Mouse (Mus musculus): ENCODE data around the gene Gmcl1. TPM values are rescaled to one million over a fixed set of nuclear protein-coding genes. Genes with fewer than 3 reads are reported as not detected.

Gene Gmcl1
- polyA plus RNA-seq (2015; fragmentation: Nextera tagmentation; extraction: Ambion mirVana): 16.1 and 16.7 TPM in 2 replicates

DNA sequence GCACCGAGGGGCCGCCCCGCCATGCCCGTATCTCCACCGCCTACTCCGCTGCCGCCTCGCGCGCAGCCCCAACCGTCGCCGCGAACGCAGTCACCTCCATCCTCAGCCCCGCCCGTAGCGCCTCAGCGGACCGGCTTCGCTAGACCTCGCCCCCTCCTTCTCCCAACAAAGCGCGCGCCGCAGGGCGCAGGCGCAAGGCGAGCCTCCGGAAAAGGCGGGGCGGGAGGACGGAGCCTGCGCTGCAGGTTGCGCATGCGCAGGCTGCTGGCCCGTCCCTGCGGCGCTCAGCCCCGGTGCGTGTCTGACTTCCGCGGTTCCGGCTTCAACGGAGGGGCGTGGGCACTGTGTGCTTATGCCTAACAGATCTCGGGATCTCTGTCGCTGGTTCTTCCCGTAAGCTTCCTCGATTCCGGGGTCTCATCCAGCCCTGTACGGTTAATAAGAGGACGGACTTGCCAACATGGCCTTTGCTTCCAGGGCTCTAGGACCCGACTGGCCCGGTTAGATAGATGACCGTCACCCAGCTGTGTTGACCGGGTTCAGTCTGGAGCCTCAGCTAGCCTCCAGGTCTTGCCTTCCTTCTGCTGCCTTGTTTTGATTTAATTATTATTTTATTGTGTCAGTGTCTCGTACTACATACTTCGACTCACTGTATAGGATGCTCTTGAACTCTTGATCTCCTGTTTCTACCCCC lies at the start of gene Gmcl1:
Gene Gmcl1 (minus strand): TSS at position 201 of the 694 bp plus-strand sequence.
- Histone ChIP-seq H3K4me2 (replicated peaks; ENCODE audit: low read depth) (peak within 1 kb of the TSS; percentile 100), H3K36me3 (ENCODE audit: control insufficient read depth, insufficient read depth) (peaks cover 3% of the 10 kb centered on the region; the same call in 1 of the 2 replicates), H3K9me3 (ENCODE audit: control insufficient read depth) (no peaks in the 10 kb centered on the region), H3K27ac (ENCODE audit: low read depth, low read length) (peak within 1 kb of the TSS; percentile 84), H3K4me3 (ENCODE audit: low read depth, low read length) (peak within 1 kb of the TSS; percentile 94), H3K27me3 (replicated peaks; ENCODE audit: control insufficient read depth, insufficient read depth, low read length) (no peaks in the 10 kb centered on the region), H3K4me1 (replicated peaks; ENCODE audit: control insufficient read depth, insufficient read depth, low read length) (no peaks in the 10 kb centered on the region), H3K9ac (ENCODE audit: low read depth, low read length) (peak within 1 kb of the TSS; percentile 72)
- peak; percentile 91 for ATAC-seq
- TF ChIP-seq CTCF (IDR thresholded peaks at IDR 0.05; ENCODE audit: low read depth): no peak
- WGBS: under 1% methylated on average over 44 of the region's 59 CpGs

DNA sequence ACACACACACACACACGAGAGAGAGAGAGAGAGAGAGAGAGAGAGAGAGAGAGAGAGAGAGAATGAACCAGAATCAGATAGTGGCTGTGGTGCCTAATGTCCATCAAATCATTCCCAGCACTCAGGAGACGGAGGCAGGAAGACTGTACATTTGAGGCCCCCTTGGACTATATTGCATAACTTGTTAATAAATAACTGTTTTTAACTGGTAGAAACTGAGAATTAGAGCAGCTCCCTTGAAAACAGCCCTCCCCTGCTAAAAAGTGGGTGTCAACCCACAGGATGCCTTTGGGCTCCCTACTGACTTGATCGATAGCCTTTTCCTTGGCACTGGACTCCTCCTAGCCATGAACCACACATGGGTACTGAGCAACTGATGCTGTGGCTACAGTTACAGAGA lies 49.2 kb upstream of the Gmcl1 start:
- Histone ChIP-seq H3K27me3 (replicated peaks; ENCODE audit: control insufficient read depth, insufficient read depth, low read length) (no peaks in the 10 kb centered on the region), H3K4me1 (replicated peaks; ENCODE audit: control insufficient read depth, insufficient read depth, low read length) (no peaks in the 10 kb centered on the region), H3K9me3 (ENCODE audit: control insufficient read depth) (no peaks in the 10 kb centered on the region), H3K4me3 (ENCODE audit: low read depth, low read length) (no peak overlapping the region), H3K9ac (ENCODE audit: low read depth, low read length) (no peak overlapping the region), H3K36me3 (ENCODE audit: control insufficient read depth, insufficient read depth) (no peaks in the 10 kb centered on the region), H3K4me2 (replicated peaks; ENCODE audit: low read depth) (no peak overlapping the region), H3K27ac (ENCODE audit: low read depth, low read length) (no peak overlapping the region)
- peak; percentile 49 for ATAC-seq
- WGBS: 25% methylated on average over 3 of the region's 3 CpGs
- no peak for TF ChIP-seq CTCF (IDR thresholded peaks at IDR 0.05; ENCODE audit: low read depth)

DNA sequence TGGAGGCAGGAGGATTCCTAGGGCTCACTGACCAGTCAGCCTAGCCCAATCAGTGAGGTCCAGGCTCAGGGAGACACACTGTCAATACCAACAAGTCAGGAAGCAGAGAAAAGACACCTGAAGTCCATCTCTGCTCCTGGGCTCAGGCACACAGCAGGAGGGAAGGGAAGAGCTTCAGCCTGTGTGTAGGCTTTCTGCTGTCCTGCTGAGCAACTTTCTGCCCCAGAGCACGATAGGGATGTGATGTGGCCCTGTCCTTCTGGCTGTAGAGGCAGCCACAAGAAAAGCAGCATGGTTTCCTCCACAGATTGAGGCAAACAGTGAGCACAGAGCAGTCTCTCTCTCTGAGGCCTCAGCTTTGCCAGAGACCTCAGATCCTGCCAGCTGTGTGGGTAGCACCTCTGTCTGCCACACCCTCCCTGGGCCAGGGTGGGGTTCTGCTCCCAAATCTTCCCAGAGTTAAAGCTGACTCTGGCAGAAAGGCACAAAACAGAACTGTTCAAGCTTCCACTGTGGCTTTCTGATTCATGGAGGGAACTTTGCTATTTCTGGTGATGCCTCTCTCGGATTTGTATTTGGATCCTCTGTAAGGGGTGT lies 48.3 kb upstream of the Gmcl1 start:
- H3K27me3 ChIP-seq (replicated peaks; ENCODE audit: control insufficient read depth, insufficient read depth, low read length): no peaks in the 10 kb centered on the region
- H3K9ac ChIP-seq (ENCODE audit: low read depth, low read length): no peak overlapping the region
- TF ChIP-seq CTCF (IDR thresholded peaks at IDR 0.05; ENCODE audit: low read depth): no peak
- no peak overlapping the region for H3K4me2 ChIP-seq (replicated peaks; ENCODE audit: low read depth)
- H3K4me3 ChIP-seq (ENCODE audit: low read depth, low read length): no peak overlapping the region
- H3K9me3 ChIP-seq (ENCODE audit: control insufficient read depth): no peaks in the 10 kb centered on the region
- H3K27ac ChIP-seq (ENCODE audit: low read depth, low read length): no peak overlapping the region
- no peaks in the 10 kb centered on the region for H3K4me1 ChIP-seq (replicated peaks; ENCODE audit: control insufficient read depth, insufficient read depth, low read length)
- H3K36me3 ChIP-seq (ENCODE audit: control insufficient read depth, insufficient read depth): no peaks in the 10 kb centered on the region
- WGBS: 38% methylated on average over 2 of the region's 2 CpGs
- no peak for ATAC-seq

DNA sequence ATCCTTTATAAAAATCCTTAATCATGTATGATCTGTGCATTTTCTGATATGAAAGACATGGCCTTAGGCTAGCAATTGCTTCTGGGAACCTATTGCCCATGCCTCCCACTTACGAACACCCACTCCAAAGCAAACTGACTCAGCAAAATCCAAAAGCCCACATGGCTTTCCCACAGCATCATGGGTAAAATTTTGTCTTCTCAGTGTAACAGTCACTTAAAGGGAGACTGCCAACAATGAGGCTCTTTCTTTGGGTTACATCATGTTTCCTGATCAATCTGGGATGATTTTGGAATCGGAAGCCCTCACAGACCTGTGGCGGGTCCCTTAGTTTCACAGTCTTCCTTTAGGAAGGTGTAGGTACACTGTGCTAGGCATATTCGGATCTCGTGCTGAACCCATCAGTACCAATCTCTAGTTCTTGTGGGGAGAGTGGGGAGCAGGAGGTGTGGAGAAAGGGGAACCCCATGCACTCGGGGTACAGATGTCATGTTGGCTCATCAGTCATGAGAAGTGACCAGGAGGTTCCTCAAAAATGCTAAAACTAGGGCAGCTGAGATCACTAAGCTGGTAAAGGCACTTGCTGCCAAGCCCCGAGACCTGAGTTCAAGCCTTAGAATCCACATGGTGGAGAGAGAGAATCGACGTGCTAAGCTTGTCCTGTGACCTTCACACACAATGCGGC lies 45.9 kb upstream of the Gmcl1 start:
- H3K4me3 ChIP-seq (ENCODE audit: low read depth, low read length): no peak overlapping the region

DNA sequence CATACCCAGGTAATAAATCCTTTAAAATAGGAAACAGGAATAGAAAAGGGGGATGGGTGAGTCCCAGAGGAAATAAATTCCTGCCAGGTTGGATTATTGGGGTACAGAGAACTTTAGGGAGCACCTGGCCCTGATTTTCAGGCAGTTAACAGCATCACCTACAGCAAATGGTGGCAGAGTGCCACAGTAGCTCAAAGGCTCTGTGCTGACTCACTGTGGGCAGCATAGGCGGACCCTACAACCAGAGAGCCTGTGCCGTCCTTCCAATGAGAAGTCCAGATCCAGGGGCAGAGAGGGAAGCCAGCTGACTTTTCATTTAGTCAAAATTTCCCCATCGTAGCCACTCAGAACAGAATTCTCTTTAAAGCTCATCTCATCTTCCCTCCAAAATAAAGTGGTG lies 44.0 kb upstream of the Gmcl1 start:
- TF ChIP-seq CTCF (IDR thresholded peaks at IDR 0.05; ENCODE audit: low read depth): no peak
- H3K4me3 ChIP-seq (ENCODE audit: low read depth, low read length): no peak overlapping the region
- 90% methylated on average over 3 of the region's 3 CpGs for WGBS
- H3K9ac ChIP-seq (ENCODE audit: low read depth, low read length): no peak overlapping the region
- no peaks in the 10 kb centered on the region for H3K4me1 ChIP-seq (replicated peaks; ENCODE audit: control insufficient read depth, insufficient read depth, low read length)
- H3K27me3 ChIP-seq (replicated peaks; ENCODE audit: control insufficient read depth, insufficient read depth, low read length): no peaks in the 10 kb centered on the region
- no peak for ATAC-seq
- no peaks in the 10 kb centered on the region for H3K9me3 ChIP-seq (ENCODE audit: control insufficient read depth)
- no peak overlapping the region for H3K4me2 ChIP-seq (replicated peaks; ENCODE audit: low read depth)
- 0 out of 2 replicates have a peak overlapping the region, but pooled peaks have one; percentile 2 for H3K27ac ChIP-seq (ENCODE audit: low read depth, low read length)
- H3K36me3 ChIP-seq (ENCODE audit: control insufficient read depth, insufficient read depth): no peaks in the 10 kb centered on the region

More for the DNA sequence above, 45.9 kb upstream of the Gmcl1 start:
- H3K9ac ChIP-seq (ENCODE audit: low read depth, low read length): no peak overlapping the region
- H3K27ac ChIP-seq (ENCODE audit: low read depth, low read length): no peak overlapping the region
- WGBS: 90% methylated on average over 10 of the region's 10 CpGs
- H3K36me3 ChIP-seq (ENCODE audit: control insufficient read depth, insufficient read depth): no peaks in the 10 kb centered on the region
- no peaks in the 10 kb centered on the region for H3K4me1 ChIP-seq (replicated peaks; ENCODE audit: control insufficient read depth, insufficient read depth, low read length)
- TF ChIP-seq CTCF (IDR thresholded peaks at IDR 0.05; ENCODE audit: low read depth): no peak
- no peak overlapping the region for H3K4me2 ChIP-seq (replicated peaks; ENCODE audit: low read depth)
- no peak for ATAC-seq
- no peaks in the 10 kb centered on the region for H3K9me3 ChIP-seq (ENCODE audit: control insufficient read depth)
- no peaks in the 10 kb centered on the region for H3K27me3 ChIP-seq (replicated peaks; ENCODE audit: control insufficient read depth, insufficient read depth, low read length)

DNA sequence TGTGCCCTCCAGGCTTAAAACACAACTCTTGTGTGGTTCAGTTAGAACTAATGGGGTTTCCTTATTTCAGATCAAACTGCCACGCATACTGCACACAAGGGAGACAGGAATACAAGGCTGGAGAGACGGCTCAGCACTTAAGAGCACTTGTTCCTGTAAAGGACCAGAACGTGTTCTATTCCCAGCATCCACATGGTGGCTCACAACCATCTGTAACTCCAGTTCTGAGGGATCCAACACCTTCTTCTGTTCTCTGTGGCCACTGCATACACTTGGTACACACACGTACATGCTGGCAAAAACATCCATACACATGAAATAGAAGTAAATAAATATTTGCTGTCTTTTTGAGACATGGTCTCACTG lies 43.5 kb upstream of the Gmcl1 start:
- Histone ChIP-seq H3K36me3 (ENCODE audit: control insufficient read depth, insufficient read depth) (no peaks in the 10 kb centered on the region), H3K4me3 (ENCODE audit: low read depth, low read length) (no peak overlapping the region), H3K9me3 (ENCODE audit: control insufficient read depth) (no peaks in the 10 kb centered on the region), H3K27ac (ENCODE audit: low read depth, low read length) (no peak overlapping the region), H3K4me2 (replicated peaks; ENCODE audit: low read depth) (no peak overlapping the region), H3K4me1 (replicated peaks; ENCODE audit: control insufficient read depth, insufficient read depth, low read length) (no peaks in the 10 kb centered on the region; the same call in 1 of the 2 replicates), H3K27me3 (replicated peaks; ENCODE audit: control insufficient read depth, insufficient read depth, low read length) (no peaks in the 10 kb centered on the region), H3K9ac (ENCODE audit: low read depth, low read length) (no peak overlapping the region)
- no peak for ATAC-seq
- 57% methylated on average over 4 of the region's 4 CpGs for WGBS
- TF ChIP-seq CTCF (IDR thresholded peaks at IDR 0.05; ENCODE audit: low read depth): peak; percentile 38
